Mouse (Mus musculus) liver, adult (tissue): Measurements from ENCODE around the gene Morn3.

ENCODE experiments used
- GATA4 ChIP-seq: IDR thresholded peaks from 2 replicates; pipeline ENCODE4 v1.6.1; 2014; ENCODE audit warnings: mild to moderate bottlenecking, low read length; ENCODE audit not compliant: insufficient replicate concordance

The Morn3 gene

DNA sequence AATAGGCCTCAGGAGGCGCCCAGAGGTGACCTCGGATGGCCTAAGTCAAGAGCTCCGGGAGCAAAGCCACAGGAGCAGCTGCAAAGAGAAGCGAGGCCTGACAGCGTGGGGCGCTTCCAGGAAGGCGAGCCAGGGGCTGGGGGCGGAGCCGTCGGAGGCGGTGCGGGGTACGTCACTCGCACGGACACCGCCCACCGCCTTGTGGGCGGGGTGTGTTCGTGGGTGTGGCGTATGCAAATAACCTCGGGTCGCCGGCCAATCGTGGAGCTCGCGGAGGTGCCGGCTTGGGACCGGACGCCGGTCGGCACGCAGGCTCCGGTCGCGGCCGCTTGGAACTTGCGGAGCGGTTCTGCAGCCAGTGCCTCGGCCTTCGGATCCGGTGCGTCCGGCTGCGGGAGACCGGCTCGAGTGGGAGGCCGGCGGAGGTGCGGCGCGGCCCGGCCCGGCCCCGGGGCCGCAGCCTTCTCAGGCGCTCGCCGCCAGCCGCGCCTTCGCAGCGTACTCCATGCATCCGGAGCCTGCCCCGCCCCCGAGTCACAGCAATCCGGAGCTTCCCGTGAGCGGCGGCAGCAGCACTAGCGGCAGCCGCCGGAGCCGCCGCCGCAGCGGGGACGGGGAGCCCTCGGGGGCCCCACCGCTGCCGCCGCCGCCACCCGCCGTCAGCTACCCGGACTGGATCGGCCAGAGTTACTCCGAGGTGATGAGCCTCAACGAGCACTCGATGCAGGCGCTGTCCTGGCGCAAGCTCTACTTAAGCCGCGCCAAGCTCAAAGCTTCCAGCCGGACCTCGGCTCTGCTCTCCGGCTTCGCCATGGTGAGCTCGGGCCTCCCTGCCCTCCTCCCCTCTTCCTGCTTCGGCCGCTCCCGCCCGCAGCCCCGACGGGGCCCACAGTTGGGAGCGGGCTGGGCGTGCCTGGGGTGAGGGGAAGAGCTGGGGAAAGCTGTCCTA, 31.8 kb downstream of the Morn3 start, which contains the start of gene Orai1:
Orai1 (plus strand) TSS at position 322 of the 949 bp plus-strand sequence.
- no peak for TF ChIP-seq GATA4

GRCm38 (mm10) chr5:123013599-123014315, 33.1 kb downstream of the Morn3 start:
- TF ChIP-seq GATA4 = no peak

GRCm38 (mm10) chr5:123011705-123012104, 35.1 kb downstream of the Morn3 start:
- no peak for TF ChIP-seq GATA4

- TF ChIP-seq GATA4 = no peak
Observed at GRCm38 (mm10) chr5:123010806-123011205, 36.0 kb downstream of the Morn3 start.

GRCm38 (mm10) chr5:123009873-123010272, 36.9 kb downstream of the Morn3 start:
- TF ChIP-seq GATA4 = no peak

DNA sequence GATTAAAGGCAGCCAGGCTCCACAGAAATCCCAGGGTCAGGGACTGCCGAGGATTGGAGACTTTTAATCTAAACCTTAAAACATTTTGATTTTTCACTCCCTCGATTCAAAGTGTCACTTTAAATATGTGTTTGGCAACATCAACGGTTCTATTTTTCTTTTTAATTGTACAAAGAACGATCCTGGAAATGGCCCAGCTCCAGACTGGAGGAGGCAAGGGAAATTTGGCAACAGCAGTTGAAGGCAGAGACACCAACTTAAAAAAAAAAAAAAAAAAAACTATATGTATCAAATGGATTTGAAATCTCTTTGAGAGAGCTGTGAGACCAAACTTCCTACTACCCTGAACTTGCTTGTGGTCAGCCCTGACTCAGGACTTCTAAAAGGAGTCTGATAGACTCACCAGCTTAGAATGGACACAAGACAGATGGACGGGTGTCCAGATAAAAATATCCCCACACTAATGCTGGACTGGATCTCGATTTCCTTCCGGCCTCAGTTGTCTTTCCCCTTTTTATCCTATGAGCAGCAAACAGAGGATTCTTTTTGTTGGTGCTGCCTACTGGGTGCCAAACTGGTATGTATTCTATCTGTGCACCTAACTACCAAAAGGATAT, 37.8 kb downstream of the Morn3 start:
- TF ChIP-seq GATA4 = no peak

DNA sequence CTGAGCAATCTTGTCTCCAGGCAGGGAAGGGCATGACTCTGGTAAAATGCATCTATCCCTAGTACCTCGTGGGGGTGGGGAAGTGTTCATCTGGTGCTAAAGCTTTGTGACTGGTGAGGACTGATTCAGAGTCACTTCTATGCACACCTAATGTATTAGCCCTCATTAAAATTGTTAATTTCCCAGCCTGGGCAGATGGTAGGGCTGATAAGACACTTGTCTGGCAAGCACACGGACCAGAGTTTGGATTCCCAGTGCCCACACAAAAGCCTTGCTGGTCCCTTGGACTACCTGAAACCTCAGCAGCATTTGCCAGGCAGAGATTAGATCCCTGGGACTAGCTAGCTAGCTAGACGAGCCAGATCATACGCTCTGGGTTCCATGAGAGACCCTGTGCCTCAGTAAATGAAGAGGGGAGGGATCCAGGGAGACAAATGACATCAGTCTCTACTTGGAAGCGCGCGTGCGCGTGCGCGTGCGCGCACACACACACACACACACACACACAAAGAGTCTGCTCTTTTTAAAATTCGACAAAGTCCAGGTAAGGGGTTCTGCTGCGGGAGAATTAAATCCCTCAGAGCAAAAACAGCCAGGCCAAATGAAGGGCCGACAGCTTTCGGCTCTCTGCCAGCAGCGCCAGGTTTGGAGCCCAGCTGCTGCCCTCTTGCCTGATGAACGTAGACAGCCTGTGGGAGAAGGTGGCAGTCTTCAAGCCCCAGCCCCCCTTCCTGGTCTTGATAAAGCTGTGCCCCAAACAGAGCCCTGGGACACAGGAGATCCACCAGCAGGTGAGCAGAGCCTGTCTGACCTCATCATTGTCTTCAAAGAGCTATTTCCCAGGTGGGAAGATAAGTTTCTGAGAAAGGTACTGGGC, 40.9 kb downstream of the Morn3 start:
- no peak for TF ChIP-seq GATA4

DNA sequence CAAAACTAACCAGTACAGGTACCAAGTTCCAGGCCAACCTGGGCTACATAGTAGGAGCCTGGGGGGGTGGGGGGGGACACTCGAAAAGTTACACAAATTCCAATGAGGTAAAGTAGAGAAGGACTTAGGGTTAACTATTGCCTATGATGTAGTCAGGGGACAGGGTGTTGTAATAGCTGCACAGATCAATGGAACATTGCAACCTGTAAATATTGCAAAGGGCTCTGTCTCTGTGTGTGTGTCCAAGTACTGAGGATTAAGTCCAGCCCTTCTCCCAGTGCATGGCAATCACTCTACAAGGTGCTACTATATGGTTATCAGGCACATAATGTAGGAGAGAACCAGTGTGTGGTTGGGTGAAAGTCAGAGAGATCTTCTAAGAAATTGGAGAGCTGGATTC, 45.9 kb downstream of the Morn3 start:
- no peak for TF ChIP-seq GATA4

DNA sequence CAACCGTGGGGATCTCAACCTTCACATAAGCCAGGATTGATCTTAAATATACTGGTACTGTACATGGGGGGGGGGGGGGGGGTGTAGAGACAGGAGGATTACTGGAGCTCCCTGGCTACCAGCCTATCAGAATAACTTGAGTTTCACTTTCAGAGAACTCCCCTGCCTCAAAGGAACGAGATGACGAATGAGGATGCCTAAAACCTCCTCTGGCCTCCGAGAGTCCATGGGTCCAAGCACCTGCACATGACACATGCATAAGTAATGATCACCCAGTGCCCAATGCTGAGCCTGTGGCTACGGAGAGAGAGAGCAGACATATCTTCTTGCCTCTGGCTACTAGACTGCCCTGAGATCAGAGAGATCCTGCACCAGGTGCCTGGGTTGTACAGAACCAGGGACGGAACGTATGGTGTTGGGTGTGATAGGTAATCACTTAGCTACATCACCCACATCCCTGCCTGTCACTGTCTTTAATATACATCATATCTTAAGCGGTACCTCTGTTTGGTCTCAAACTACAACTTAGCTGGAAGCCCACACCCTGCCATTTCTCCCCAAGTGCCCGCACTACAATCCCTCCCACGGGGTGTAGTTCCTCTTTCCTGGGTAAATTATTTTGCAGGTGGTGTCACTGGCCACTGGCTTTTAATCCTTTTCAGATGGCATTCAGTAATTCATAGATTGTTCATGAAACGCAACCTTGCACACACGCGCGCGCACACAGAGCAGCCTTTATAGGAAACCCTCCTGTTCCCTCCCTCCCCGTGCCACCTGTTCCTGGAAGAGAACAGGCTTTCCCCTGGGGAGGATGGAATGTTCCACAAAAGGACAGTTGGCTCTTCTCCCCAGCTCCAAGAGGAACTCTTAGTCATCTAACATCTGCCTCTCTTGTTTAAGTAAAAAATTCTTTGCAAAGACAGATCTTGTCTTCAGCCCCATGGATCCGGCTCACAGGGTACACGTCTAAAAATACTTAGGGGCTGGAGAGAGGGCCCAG, 49.3 kb downstream of the Morn3 start:
- TF ChIP-seq GATA4 = no peak

- no peak for TF ChIP-seq GATA4
Observed at GRCm38 (mm10) chr5:122994910-122995309, 51.9 kb downstream of the Morn3 start.

GRCm38 (mm10) chr5:122994303-122994846, 52.4 kb downstream of the Morn3 start:
- TF ChIP-seq GATA4 = no peak

DNA sequence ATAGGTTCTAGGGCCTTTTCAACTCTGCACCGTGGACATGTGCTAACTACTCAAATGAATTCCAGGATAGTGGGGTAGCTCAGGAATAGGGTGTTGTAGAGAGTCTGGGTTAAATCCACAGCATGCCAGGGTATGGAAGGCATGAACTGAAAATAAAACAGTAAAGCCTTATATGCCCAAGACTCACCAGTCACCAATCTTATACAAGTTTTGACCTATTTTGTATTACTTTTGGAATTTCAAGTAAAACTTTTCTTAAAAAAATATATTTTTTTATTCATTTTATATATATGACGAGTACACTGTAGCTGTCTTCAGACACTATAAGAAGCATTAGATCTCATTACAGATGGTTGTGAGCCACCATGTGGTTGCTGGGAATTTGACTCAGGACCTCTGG, 53.0 kb downstream of the Morn3 start:
- TF ChIP-seq GATA4 = no peak

- TF ChIP-seq GATA4 = no peak
Observed at GRCm38 (mm10) chr5:122991350-122992004, 55.3 kb downstream of the Morn3 start.
